Comparison of ENCODE assay signal across 19 mouse cellular contexts in genomic region chr6:120795422-120796086, GRCm38 (mm10). TPM values are rescaled to one million over a fixed set of nuclear protein-coding genes. Genes with fewer than 3 reads are reported as not detected.
DNase-seq lines count a peak whose midpoint lies in the region; ATAC-seq and TF ChIP-seq lines count a peak whose summit lies in the region.
"Had no signal": no experiment of that assay in that cellular context is flagged by ENCODE, and none has a peak within 500 bp of the region (broad histone marks: within the 10 kb centered on the region; RNA-seq: fewer than 3 reads in every experiment).

No protein-coding gene starts in this region.

- H3K27ac ChIP-seq in layer of hippocampus, adult 2 months, result peak overlapping the region; percentile 53
- H3K27ac ChIP-seq in liver, embryonic 13.5 days, result peak overlapping the region; percentile 22; the same call in 1 of the 2 replicates
- no peak overlapping the region for H3K27ac ChIP-seq in forebrain, embryonic 15.5 days (replicated peaks)
- H3K27ac ChIP-seq: embryonic facial prominence, embryonic 10.5 days; hindbrain, embryonic 15.5 days; kidney, embryonic 15.5 days; lung, embryonic 15.5 days; neural tube, embryonic 13.5 days had no signal

- ATAC-seq in common myeloid progenitor, adult 5-6 weeks (replicated peaks; ENCODE audit: low read depth, poor library complexity, severe bottlenecking), result peak; percentile 82
- ATAC-seq in liver, embryonic 13.5 days (ENCODE audit: low read depth), result no peak
- no peak for ATAC-seq in forebrain, embryonic 15.5 days (replicated peaks)
- ATAC-seq: forebrain, embryonic 14.5 days; intestine, embryonic 16.5 days had no signal

- WGBS in liver, embryonic 13.5 days (ENCODE audit: insufficient replicate concordance), result 36% methylated on average over 5 of the region's 5 CpGs
- 91% methylated on average over 5 of the region's 5 CpGs for WGBS in forebrain, embryonic 15.5 days

- TF ChIP-seq CTCF in layer of hippocampus, adult 2 months (conservative IDR thresholded peaks at IDR 0.05), result no peak

- peaks cover 38% of the 10 kb centered on the region for H3K4me1 ChIP-seq in liver, embryonic 13.5 days (replicated peaks)
- no peaks in the 10 kb centered on the region for H3K4me1 ChIP-seq in forebrain, embryonic 15.5 days
- H3K4me1 ChIP-seq: embryonic facial prominence, embryonic 10.5 days; hindbrain, embryonic 15.5 days; lung, embryonic 15.5 days; neural tube, embryonic 13.5 days had no signal

- no peak overlapping the region for H3K4me2 ChIP-seq in liver, embryonic 13.5 days
- no peak overlapping the region for H3K4me2 ChIP-seq in forebrain, embryonic 15.5 days (replicated peaks)
- H3K4me2 ChIP-seq: heart, embryonic 12.5 days; hindbrain, embryonic 15.5 days; kidney, embryonic 15.5 days; lung, embryonic 15.5 days; neural tube, embryonic 13.5 days had no signal

- H3K9me3 ChIP-seq in liver, embryonic 13.5 days (replicated peaks), result no peaks in the 10 kb centered on the region
- H3K9me3 ChIP-seq in forebrain, embryonic 15.5 days, result no peaks in the 10 kb centered on the region
- H3K9me3 ChIP-seq: embryonic facial prominence, embryonic 10.5 days; heart, embryonic 12.5 days; hindbrain, embryonic 15.5 days; kidney, embryonic 15.5 days; lung, embryonic 15.5 days; neural tube, embryonic 13.5 days had no signal

- H3K9ac ChIP-seq in liver, embryonic 13.5 days, result no peak overlapping the region
- H3K9ac ChIP-seq in forebrain, embryonic 15.5 days (replicated peaks), result no peak overlapping the region
- H3K9ac ChIP-seq: heart, embryonic 12.5 days; hindbrain, embryonic 15.5 days; kidney, embryonic 15.5 days; lung, embryonic 15.5 days; neural tube, embryonic 13.5 days had no signal

- no peak overlapping the region for H3K4me3 ChIP-seq in layer of hippocampus, adult 2 months
- H3K4me3 ChIP-seq in liver, embryonic 13.5 days (replicated peaks), result no peak overlapping the region
- no peak overlapping the region for H3K4me3 ChIP-seq in forebrain, embryonic 15.5 days
- H3K4me3 ChIP-seq: embryonic facial prominence, embryonic 10.5 days; heart, embryonic 12.5 days; hindbrain, embryonic 15.5 days; kidney, embryonic 15.5 days; left cerebral cortex, adult 2 months; lung, embryonic 15.5 days; neural tube, embryonic 13.5 days had no signal

- no peak for DNase-seq in layer of hippocampus, adult 2 months (ENCODE audit: low spot score in 2 of 2)
- DNase-seq in layer of hippocampus, postnatal 36 days, result no peak
- DNase-seq in liver, embryonic 13.5 days, result no peak
- peak; percentile 38 for DNase-seq in retina, postnatal 1 day
- DNase-seq in lung, postnatal 25 days (ENCODE audit: low spot score), result no peak
- no peak for DNase-seq in left cerebral cortex, adult 18-20 months (ENCODE audit: low spot score in 2 of 2)
- DNase-seq: thymus, adult 2 months had no signal

- peaks cover 95% of the 10 kb centered on the region for H3K36me3 ChIP-seq in liver, embryonic 13.5 days
- peaks cover 76% of the 10 kb centered on the region for H3K36me3 ChIP-seq in forebrain, embryonic 15.5 days

- H3K27me3 ChIP-seq in liver, embryonic 13.5 days, result no peaks in the 10 kb centered on the region
- H3K27me3 ChIP-seq in forebrain, embryonic 15.5 days, result no peaks in the 10 kb centered on the region
- H3K27me3 ChIP-seq: heart, embryonic 12.5 days; hindbrain, embryonic 15.5 days; kidney, embryonic 15.5 days; lung, embryonic 15.5 days; neural tube, embryonic 13.5 days had no signal

RNA-seq across cellular contexts. Expression of gene Slc25a18, which starts 22.2 kb away (rescaled TPM):
- 10 to 100 TPM; 57.4 to 61.9 TPM for total RNA-seq in layer of hippocampus, adult 2 months (2021)
- 10 to 100 TPM; 56.7 to 57.9 TPM for total RNA-seq in layer of hippocampus, postnatal 36 days (2021)
- not detected in 2 replicates for total RNA-seq in common myeloid progenitor, adult 5-6 weeks (2017)
- polyA plus RNA-seq in liver, embryonic 13.5 days (2015; fragmentation: Nextera tagmentation; extraction: Ambion mirVana), result 0.07 and 0.09 TPM in 2 replicates
- polyA plus RNA-seq in forebrain, embryonic 15.5 days (2015; fragmentation: Nextera tagmentation; extraction: Ambion mirVana), result 1.3 and 3.2 TPM in 2 replicates
- total RNA-seq in left cerebral cortex, adult 18-20 months (2021), result 10 to 100 TPM; 67.2 to 68.6 TPM
- total RNA-seq: gastrocnemius, postnatal 36 days had no signal
- polyA plus RNA-seq: intestine, embryonic 16.5 days; lung, embryonic 15.5 days had no signal

RNA-seq across cellular contexts. Expression of gene Atp6v1e1, which starts 27.0 kb away (rescaled TPM):
- total RNA-seq in layer of hippocampus, adult 2 months (2021), result 100 to 1,000 TPM; 467 to 509 TPM
- 100 to 1,000 TPM; 455 to 500 TPM for total RNA-seq in layer of hippocampus, postnatal 36 days (2021)
- total RNA-seq in common myeloid progenitor, adult 5-6 weeks (2017), result 62.9 and 99.9 TPM in 2 replicates
- 158 and 180 TPM in 2 replicates for polyA plus RNA-seq in liver, embryonic 13.5 days (2015; fragmentation: Nextera tagmentation; extraction: Ambion mirVana)
- 225 and 229 TPM in 2 replicates for polyA plus RNA-seq in forebrain, embryonic 15.5 days (2015; fragmentation: Nextera tagmentation; extraction: Ambion mirVana)
- total RNA-seq in left cerebral cortex, adult 18-20 months (2021), result 100 to 1,000 TPM; 559 to 571 TPM

RNA-seq across cellular contexts. Expression of gene Bcl2l13, which starts 40.5 kb away (rescaled TPM):
- total RNA-seq in layer of hippocampus, adult 2 months (2021), result 10 to 100 TPM; 36.8 to 47.3 TPM
- 10 to 100 TPM; 36.7 to 38.2 TPM for total RNA-seq in layer of hippocampus, postnatal 36 days (2021)
- total RNA-seq in common myeloid progenitor, adult 5-6 weeks (2017), result 25.9 and 38.9 TPM in 2 replicates
- polyA plus RNA-seq in liver, embryonic 13.5 days (2015; fragmentation: Nextera tagmentation; extraction: Ambion mirVana), result 37.7 and 44.1 TPM in 2 replicates
- polyA plus RNA-seq in forebrain, embryonic 15.5 days (2015; fragmentation: Nextera tagmentation; extraction: Ambion mirVana), result 32.6 and 32.9 TPM in 2 replicates
- total RNA-seq in left cerebral cortex, adult 18-20 months (2021), result 10 to 100 TPM; 43.3 to 48.1 TPM

Comparison
In these comparisons a context has a peak if more than half of its experiments do, and no peak if none do; other contexts are left out.
1. RNA of gene Slc25a18, which starts 22.2 kb away (total RNA-seq): 67.2 to 68.6 TPM in left cerebral cortex, adult 18-20 months, 57.4 to 61.9 TPM in layer of hippocampus, adult 2 months and 56.7 to 57.9 TPM in layer of hippocampus, postnatal 36 days; not detected in common myeloid progenitor, adult 5-6 weeks; every median in the first group is over 10 times any median in the second.